Mouse (Mus musculus): Measurements from ENCODE around the gene Shc3. TPM values are rescaled to one million over a fixed set of nuclear protein-coding genes. Genes with fewer than 3 reads are reported as not detected.

Shc3 gene
- total and polyA plus RNA-seq, 3 experiments: 0.15 to 0.40 TPM; not detected in 1

DNA sequence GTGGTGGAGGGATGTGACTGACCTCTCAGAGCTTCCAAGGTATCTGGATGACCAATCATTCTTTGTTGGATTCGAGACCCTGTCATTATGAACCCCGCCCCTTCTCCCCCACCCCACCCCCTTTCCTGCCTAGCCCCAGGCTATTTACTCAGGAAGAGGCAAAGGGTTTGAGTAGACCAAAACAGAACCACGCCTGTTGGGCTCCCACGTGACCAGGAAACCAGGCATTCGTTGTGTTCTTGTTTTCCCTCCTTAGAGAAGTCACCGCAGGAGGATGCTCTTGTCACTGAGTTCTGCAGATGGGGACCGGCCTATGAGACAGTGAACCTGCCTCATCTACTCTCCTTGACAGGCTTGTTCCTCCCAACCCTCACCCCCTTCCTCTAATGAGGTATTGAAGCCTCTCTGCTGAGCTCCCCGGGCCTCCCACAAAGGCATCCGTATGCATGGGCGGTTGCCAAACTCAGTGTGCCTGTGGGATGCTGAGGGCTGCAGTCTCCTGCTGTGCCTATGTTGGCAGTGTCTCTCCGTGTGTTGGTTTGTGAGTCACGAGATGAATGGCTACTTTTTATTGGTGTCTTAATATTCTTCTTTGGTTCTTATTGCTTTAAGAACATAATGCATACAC is 47.3 kb upstream of the Shc3 start:
- no peaks in the 10 kb centered on the region for H3K36me3 ChIP-seq (replicated peaks in 1 of 2; ENCODE audit: control insufficient read depth in 1 of 2, insufficient read depth in 1 of 2, low read length in 1 of 2)
- dilution Hi-C loops (cut with MboI; ENCODE audit: extremely low pct_ligation_motif_present, extremely low pct_unique_long_range_greater_than_20kb, low sequenced_read_pairs): no loop called here
- H3K4me2 ChIP-seq (ENCODE audit: insufficient read depth, low read depth, poor library complexity, severe bottlenecking): no peak overlapping the region
- H3K9ac ChIP-seq (ENCODE audit: insufficient read depth, low read depth): no peak overlapping the region
- no peak for DNase-seq (ENCODE audit: extremely low read depth)
- no peaks in the 10 kb centered on the region for H3K27me3 ChIP-seq (replicated peaks)
- H3K9me3 ChIP-seq (replicated peaks; ENCODE audit: low read length): no peaks in the 10 kb centered on the region
- H3K27ac ChIP-seq (ENCODE audit: insufficient read depth, low read depth): no peak overlapping the region
- no peaks in the 10 kb centered on the region for H3K79me2 ChIP-seq (replicated peaks; ENCODE audit: control insufficient read depth, extremely low read depth, insufficient read depth, poor library complexity, severe bottlenecking)
- no peak overlapping the region for H3K4me3 ChIP-seq (replicated peaks in 1 of 3; ENCODE audit: low read depth in 2 of 3, low read length in 2 of 3, poor library complexity in 1 of 3)
- in situ Hi-C loops (cut with MboI; ENCODE audit: low pct_ligation_motif_present, low pct_unique_long_range_greater_than_20kb, low sequenced_read_pairs): loop anchor here (25.0 kb wide), 2 partner anchors 154 to 429 kb away; no protein-coding TSS in a partner anchor
- peaks cover 3 to 18% of the 10 kb centered on the region in 2 experiments; a peak in 2 of 4 replicates for H3K4me1 ChIP-seq (ENCODE audit: control insufficient read depth in 1 of 2, insufficient read depth in 2 of 2)
- TF ChIP-seq RCOR1 (conservative IDR thresholded peaks at IDR 0.05; ENCODE audit: low read depth, low read length) (no peak), GABPA (IDR thresholded peaks at IDR 0.05; ENCODE audit: insufficient replicate concordance, low read depth, low read length) (no peak), USF1 (IDR thresholded peaks at IDR 0.05; ENCODE audit: low read depth, low read length) (no peak), MEF2A (IDR thresholded peaks at IDR 0.05; ENCODE audit: borderline replicate concordance, low read depth, low read length) (no peak), SMC3 (IDR thresholded peaks at IDR 0.05; ENCODE audit: low read depth, low read length) (no peak), ETS1 (conservative IDR thresholded peaks at IDR 0.05; ENCODE audit: low read depth, low read length) (no peak), MYC (IDR thresholded peaks at IDR 0.05; ENCODE audit: low read depth, low read length) (no peak), POLR2A (IDR thresholded peaks at IDR 0.05; ENCODE audit: low read depth, low read length) (no peak), KAT2A (IDR thresholded peaks at IDR 0.05; ENCODE audit: insufficient replicate concordance, low read length) (no peak)

DNA sequence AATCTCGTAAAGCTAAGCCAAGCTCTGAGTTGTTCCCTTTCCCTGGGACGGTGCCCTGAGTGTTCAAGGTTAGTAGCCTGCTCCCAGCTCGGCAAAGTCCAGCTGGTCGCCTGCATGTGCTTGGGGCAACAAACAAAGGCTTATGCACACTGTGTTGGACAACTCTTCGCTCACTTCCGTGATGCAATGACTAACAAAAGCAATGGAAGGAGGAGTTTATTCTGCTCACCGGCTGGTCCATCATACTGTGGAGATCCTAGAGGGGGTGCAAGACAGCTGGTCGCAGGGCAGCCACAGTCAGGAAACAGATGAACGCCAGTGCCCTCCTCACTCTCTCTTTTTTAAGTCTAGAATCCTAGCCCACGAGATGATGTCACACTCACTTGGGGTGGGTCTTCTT is 46.6 kb upstream of the Shc3 start:
- Histone ChIP-seq H3K9ac (ENCODE audit: insufficient read depth, low read depth) (no peak overlapping the region), H3K27me3 (replicated peaks) (no peaks in the 10 kb centered on the region), H3K9me3 (replicated peaks; ENCODE audit: low read length) (no peaks in the 10 kb centered on the region), H3K4me3 (replicated peaks in 1 of 3; ENCODE audit: low read depth in 2 of 3, low read length in 2 of 3, poor library complexity in 1 of 3) (no peak overlapping the region), H3K27ac (ENCODE audit: insufficient read depth, low read depth) (no peak overlapping the region), H3K79me2 (replicated peaks; ENCODE audit: control insufficient read depth, extremely low read depth, insufficient read depth, poor library complexity, severe bottlenecking) (no peaks in the 10 kb centered on the region), H3K36me3 (replicated peaks in 1 of 2; ENCODE audit: control insufficient read depth in 1 of 2, insufficient read depth in 1 of 2, low read length in 1 of 2) (no peaks in the 10 kb centered on the region), H3K4me2 (ENCODE audit: insufficient read depth, low read depth, poor library complexity, severe bottlenecking) (no peak overlapping the region), H3K4me1 (ENCODE audit: control insufficient read depth in 1 of 2, insufficient read depth in 2 of 2) (peaks cover 3 to 18% of the 10 kb centered on the region in 2 experiments; a peak in 2 of 4 replicates)
- no peak for DNase-seq (ENCODE audit: extremely low read depth)
- dilution Hi-C loops (cut with MboI; ENCODE audit: extremely low pct_ligation_motif_present, extremely low pct_unique_long_range_greater_than_20kb, low sequenced_read_pairs) (no loop called here), in situ Hi-C loops (cut with MboI; ENCODE audit: low pct_ligation_motif_present, low pct_unique_long_range_greater_than_20kb, low sequenced_read_pairs) (loop anchor here (25.0 kb wide), 2 partner anchors 154 to 429 kb away; no protein-coding TSS in a partner anchor)
- TF ChIP-seq USF2 (conservative IDR thresholded peaks at IDR 0.05; ENCODE audit: low read depth, low read length) (no peak), CHD2 (IDR thresholded peaks at IDR 0.05; ENCODE audit: low read length) (no peak), ZMIZ1 (IDR thresholded peaks at IDR 0.05; ENCODE audit: low read depth, low read length) (no peak), MYC (IDR thresholded peaks at IDR 0.05; ENCODE audit: low read depth, low read length) (no peak), HCFC1 (IDR thresholded peaks at IDR 0.05; ENCODE audit: low read depth, low read length) (no peak), IRF4 (IDR thresholded peaks at IDR 0.05; ENCODE audit: low read depth, low read length) (no peak), RCOR1 (conservative IDR thresholded peaks at IDR 0.05; ENCODE audit: low read depth, low read length) (no peak), KAT2A (IDR thresholded peaks at IDR 0.05; ENCODE audit: insufficient replicate concordance, low read length) (no peak), SMC3 (IDR thresholded peaks at IDR 0.05; ENCODE audit: low read depth, low read length) (no peak), NELFE (IDR thresholded peaks at IDR 0.05; ENCODE audit: low read depth, low read length) (no peak), ZNF384 (IDR thresholded peaks at IDR 0.05; ENCODE audit: low read depth, low read length) (no peak), USF1 (IDR thresholded peaks at IDR 0.05; ENCODE audit: low read depth, low read length) (no peak), MXI1 (IDR thresholded peaks at IDR 0.05; ENCODE audit: low read depth, low read length) (no peak), ELF1 (IDR thresholded peaks at IDR 0.05; ENCODE audit: low read depth, low read length) (no peak), POLR2A (IDR thresholded peaks at IDR 0.05; ENCODE audit: low read depth, low read length) (no peak), TCF12 (IDR thresholded peaks at IDR 0.05; ENCODE audit: low read depth, low read length) (no peak), E2F4 (IDR thresholded peaks at IDR 0.05; ENCODE audit: insufficient replicate concordance, low read depth, low read length) (no peak), CTCF (conservative IDR thresholded peaks at IDR 0.05 in 1 of 2, IDR thresholded peaks at IDR 0.05 in 1 of 2; ENCODE audit: low read depth in 2 of 2, low read length in 2 of 2) (no peak), MEF2A (IDR thresholded peaks at IDR 0.05; ENCODE audit: borderline replicate concordance, low read depth, low read length) (no peak), SIN3A (IDR thresholded peaks at IDR 0.05; ENCODE audit: low read length) (no peak)

Measured in CH12.LX (cell line).